Mouse (Mus musculus) lung, postnatal 4 days (tissue): ENCODE results near the gene Hap1.
"Not testable (repeated sequence)": the region's sequence is repeated elsewhere in the genome, so short reads cannot be mapped to it uniquely, and the experiment has no call there.

Experiments used
- DNase-seq, 2 experiments: peaks; one replicate each; pipeline ENCODE4 v3.0.0; 2021

Gene Hap1

GRCm38 (mm10) chr11:100355151-100355951, 577 bp downstream of the Hap1 start:
- DNase-seq = peak; percentile 55 to 70

- peak; percentile 47 to 48 for DNase-seq
Measured at GRCm38 (mm10) chr11:100352076-100352857, 3.7 kb downstream of the Hap1 start.

GRCm38 (mm10) chr11:100344269-100344668, 11.7 kb downstream of the Hap1 start:
- DNase-seq = no peak

GRCm38 (mm10) chr11:100335731-100336130, 20.2 kb downstream of the Hap1 start:
- DNase-seq = no peak

GRCm38 (mm10) chr11:100333944-100334457, 21.9 kb downstream of the Hap1 start, which contains the start of gene Gast:
Gene Gast, plus strand, starts transcription at chr11:100334407.
- no peak for DNase-seq

- DNase-seq = no peak
Measured at GRCm38 (mm10) chr11:100332766-100333515, 23.0 kb downstream of the Hap1 start.

- DNase-seq = not testable (repeated sequence)
Measured at GRCm38 (mm10) chr11:100330816-100331375, 25.0 kb downstream of the Hap1 start.

GRCm38 (mm10) chr11:100330235-100330634, 25.7 kb downstream of the Hap1 start:
- DNase-seq = no peak

- DNase-seq = no peak
Measured at GRCm38 (mm10) chr11:100327761-100328160, 28.2 kb downstream of the Hap1 start.

- no peak for DNase-seq
Measured at GRCm38 (mm10) chr11:100327316-100327715, 28.6 kb downstream of the Hap1 start.

GRCm38 (mm10) chr11:100325062-100325629, 30.8 kb downstream of the Hap1 start:
- no peak for DNase-seq

- peak in 1 of 2 experiments; percentile 73 for DNase-seq
Measured at GRCm38 (mm10) chr11:100323578-100323977, 32.4 kb downstream of the Hap1 start.

GRCm38 (mm10) chr11:100322591-100323258, 33.2 kb downstream of the Hap1 start:
- no peak for DNase-seq

- peak in 1 of 2 experiments; percentile 7 for DNase-seq
Measured at GRCm38 (mm10) chr11:100321479-100322305, 34.2 kb downstream of the Hap1 start.

GRCm38 (mm10) chr11:100320701-100321410, 35.1 kb downstream of the Hap1 start:
- DNase-seq = not testable (repeated sequence)

GRCm38 (mm10) chr11:100320172-100320630, 35.7 kb downstream of the Hap1 start:
- DNase-seq = peak; percentile 97 to 99

GRCm38 (mm10) chr11:100319492-100320171, 36.3 kb downstream of the Hap1 start, which contains the start of gene Eif1:
Gene Eif1, plus strand, starts transcription at chr11:100319885.
- peak; percentile 100 for DNase-seq

- no peak for DNase-seq
Measured at GRCm38 (mm10) chr11:100318529-100319451, 37.1 kb downstream of the Hap1 start.
